Mouse (Mus musculus) cortical plate, adult 2 months (tissue): ENCODE results near the gene Evi2b. TPM values are rescaled to one million over a fixed set of nuclear protein-coding genes. Genes with fewer than 3 reads are reported as not detected.

ENCODE experiments used
- H3K27ac ChIP-seq: fragments of 200-500 bp; 2 replicates; pipeline ENCODE4 v1.5.1; 2012; ENCODE audit warnings: low read length, control low read depth, inconsistent platforms; ENCODE audit not compliant: insufficient read depth
- H3K4me1 ChIP-seq: fragments of 200-500 bp; 2 replicates; pipeline ENCODE4 v1.6.1; 2011; ENCODE audit warnings: low read length; ENCODE audit not compliant: control insufficient read depth, insufficient read depth
- H3K4me3 ChIP-seq: fragments of 200-500 bp; 2 replicates; pipeline ENCODE4 v1.5.1; 2011; ENCODE audit warnings: mild to moderate bottlenecking, low read length, control low read depth; ENCODE audit not compliant: insufficient read depth
- CTCF ChIP-seq: fragments of 200-500 bp; IDR thresholded peaks from 2 replicates; pipeline ENCODE4 v1.5.1; 2011; ENCODE audit warnings: mild to moderate bottlenecking, control low read depth, low read length; ENCODE audit not compliant: insufficient read depth; ENCODE audit errors: extremely low read depth
- POLR2A ChIP-seq: fragments of 200-500 bp; IDR thresholded peaks from 2 replicates; pipeline ENCODE4 v1.6.1; 2011; ENCODE audit warnings: mild to moderate bottlenecking, low read length, control low read depth; ENCODE audit not compliant: insufficient read depth; ENCODE audit errors: extremely low read depth
- polyA plus RNA-seq: library from polyadenylated mRNA; depleted of rRNA; stranded (reverse); fragments of >200 nt; gene quantifications from 2 replicates; pipeline ENCODE4 v1.2.3, GENCODE M21; 2012

The Evi2b gene
- polyA plus RNA-seq, 1 experiment, result 1.3 TPM

GRCm38 (mm10) chr11:79524310-79524575, 681 bp upstream of the Evi2b start:
- H3K4me1 ChIP-seq, result peaks cover 7% of the 10 kb centered on the region
- H3K27ac ChIP-seq, result no peak overlapping the region
- H3K4me3 ChIP-seq, result no peak overlapping the region
- TF ChIP-seq POLR2A (no peak), CTCF (no peak)

GRCm38 (mm10) chr11:79522944-79523343, 618 bp downstream of the Evi2b start:
- Histone ChIP-seq H3K4me3 (no peak overlapping the region), H3K27ac (no peak overlapping the region), H3K4me1 (peaks cover 8% of the 10 kb centered on the region)
- TF ChIP-seq CTCF, result no peak
- no peak for TF ChIP-seq POLR2A

GRCm38 (mm10) chr11:79521930-79522329, 1.6 kb downstream of the Evi2b start:
- H3K4me1 ChIP-seq, result peaks cover 5% of the 10 kb centered on the region

GRCm38 (mm10) chr11:79520772-79521171, 2.8 kb downstream of the Evi2b start:
- no peak for TF ChIP-seq CTCF
- no peak for TF ChIP-seq POLR2A
- peaks cover 5% of the 10 kb centered on the region for H3K4me1 ChIP-seq
- H3K4me3 ChIP-seq, result no peak overlapping the region
- no peak overlapping the region for H3K27ac ChIP-seq

More at GRCm38 (mm10) chr11:79521930-79522329, 1.6 kb downstream of the Evi2b start:
- TF ChIP-seq POLR2A (no peak), CTCF (no peak)
- Histone ChIP-seq H3K4me3 (no peak overlapping the region), H3K27ac (no peak overlapping the region)

GRCm38 (mm10) chr11:79519878-79520291, 3.7 kb downstream of the Evi2b start:
- Histone ChIP-seq H3K27ac (no peak overlapping the region), H3K4me1 (peaks cover 7% of the 10 kb centered on the region), H3K4me3 (no peak overlapping the region)
- TF ChIP-seq POLR2A, result no peak
- no peak for TF ChIP-seq CTCF

- H3K4me3 ChIP-seq, result no peak overlapping the region
- no peak for TF ChIP-seq POLR2A
- no peak for TF ChIP-seq CTCF
- H3K4me1 ChIP-seq, result peaks cover 7% of the 10 kb centered on the region
- H3K27ac ChIP-seq, result peak overlapping the region; percentile 76; the same call in 1 of the 2 replicates
These were observed 4.3 kb downstream of the Evi2b start for GRCm38 (mm10) chr11:79519299-79519698.

- TF ChIP-seq POLR2A (no peak), CTCF (no peak)
These were observed 7.8 kb downstream of the Evi2b start for GRCm38 (mm10) chr11:79515798-79516197.

GRCm38 (mm10) chr11:79515331-79515730, 8.2 kb downstream of the Evi2b start:
- H3K27ac ChIP-seq, result no peak overlapping the region
- peaks cover 3% of the 10 kb centered on the region; the same call in 1 of the 2 replicates for H3K4me1 ChIP-seq
- H3K4me3 ChIP-seq, result no peak overlapping the region
- TF ChIP-seq POLR2A (no peak), CTCF (no peak)

More at GRCm38 (mm10) chr11:79515798-79516197, 7.8 kb downstream of the Evi2b start:
- Histone ChIP-seq H3K27ac (no peak overlapping the region), H3K4me1 (peaks cover 4% of the 10 kb centered on the region), H3K4me3 (no peak overlapping the region)

- Histone ChIP-seq H3K27ac (no peak overlapping the region), H3K4me3 (no peak overlapping the region), H3K4me1 (peaks cover 1% of the 10 kb centered on the region; the same call in 1 of the 2 replicates)
- no peak for TF ChIP-seq POLR2A
- TF ChIP-seq CTCF, result no peak
These were observed 11.6 kb downstream of the Evi2b start for GRCm38 (mm10) chr11:79511970-79512369.

- H3K27ac ChIP-seq, result no peak overlapping the region
These were observed 19.1 kb downstream of the Evi2b start for GRCm38 (mm10) chr11:79504506-79504905.

More at GRCm38 (mm10) chr11:79504506-79504905, 19.1 kb downstream of the Evi2b start:
- no peak for TF ChIP-seq CTCF
- no peak for TF ChIP-seq POLR2A
- Histone ChIP-seq H3K4me1 (peaks cover 5% of the 10 kb centered on the region), H3K4me3 (no peak overlapping the region)
